Mouse (Mus musculus) left cerebral cortex, postnatal 36 days (tissue): Measurements from ENCODE around the gene Cenph. TPM values are rescaled to one million over a fixed set of nuclear protein-coding genes. Genes with fewer than 3 reads are reported as not detected.

Experiments used
- total RNA-seq, 2 experiments: library from RNA; stranded (reverse); gene quantifications; 2 replicates each; pipeline ENCODE4 v1.2.3; 2021

The Cenph gene
- total RNA-seq, 2 experiments from 2014 or later: 0.63 to 0.69 TPM

Other genes with a start within 250 kb of the Cenph start
- gene Ocln, start 223.2 kb downstream of the Cenph start, total RNA-seq: 1 to 10 TPM; 8.2 to 8.5 TPM
- 1 to 10 TPM; 1.2 to 2.4 TPM for gene Marveld2, start 158.9 kb downstream of the Cenph start, total RNA-seq
- 10 to 100 TPM; 77.2 to 87.9 TPM for gene Ak6, start 124.9 kb downstream of the Cenph start, total RNA-seq
- 10 to 100 TPM; 12.7 to 15.0 TPM for gene Rad17, start 124.8 kb downstream of the Cenph start, total RNA-seq
- 10 to 100 TPM; 26.8 to 35.9 TPM for gene Taf9, start 124.3 kb downstream of the Cenph start, total RNA-seq
- gene Ccdc125, start 106.2 kb downstream of the Cenph start, total RNA-seq: under 1 TPM; 0.16 to 0.17 TPM
- gene Cdk7, start 45.0 kb downstream of the Cenph start, total RNA-seq: 10 to 100 TPM; 39.2 to 42.3 TPM
- 10 to 100 TPM; 48.0 to 56.9 TPM for gene Mrps36, start 31.2 kb downstream of the Cenph start, total RNA-seq
- 1 to 10 TPM in 1 of 2 experiments, under 1 TPM in 1; 0.70 to 1.0 TPM for gene Ccnb1, start 10.7 kb upstream of the Cenph start, total RNA-seq
- 10 to 100 TPM; 44.7 to 46.4 TPM for gene Slc30a5, start 57.5 kb upstream of the Cenph start, total RNA-seq